Mouse (Mus musculus) R1 (cell line): ENCODE results near the gene Shb.
A peak's percentile ranks its signal among the peaks of the same experiment; 100 is the strongest.

Source experiments
- DNase-seq: peaks from one replicate; pipeline ENCODE4 v3.0.0-alpha.2; 2018; ENCODE audit warnings: low read depth, low spot score

Gene Shb

DNA sequence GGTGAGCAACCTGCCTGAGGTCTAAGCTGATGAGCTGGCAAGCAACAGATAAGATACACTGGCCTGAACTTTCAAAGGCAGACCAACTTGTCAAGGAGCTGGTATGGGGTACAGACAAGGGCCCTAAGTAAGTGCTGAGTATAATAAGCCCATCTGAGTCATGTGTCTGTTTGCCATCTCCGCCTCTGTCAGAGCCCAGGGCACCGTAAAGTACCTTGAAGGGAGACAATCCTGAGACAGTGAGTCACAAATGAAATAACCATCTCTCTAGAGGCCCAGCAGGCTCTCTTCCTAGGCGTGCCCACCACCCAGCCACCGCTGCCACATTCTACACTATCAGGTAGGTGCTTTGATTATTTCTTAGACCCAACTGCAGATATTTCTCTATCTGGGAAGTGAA is 77.3 kb downstream of the Shb start:
- no peak for DNase-seq

DNA sequence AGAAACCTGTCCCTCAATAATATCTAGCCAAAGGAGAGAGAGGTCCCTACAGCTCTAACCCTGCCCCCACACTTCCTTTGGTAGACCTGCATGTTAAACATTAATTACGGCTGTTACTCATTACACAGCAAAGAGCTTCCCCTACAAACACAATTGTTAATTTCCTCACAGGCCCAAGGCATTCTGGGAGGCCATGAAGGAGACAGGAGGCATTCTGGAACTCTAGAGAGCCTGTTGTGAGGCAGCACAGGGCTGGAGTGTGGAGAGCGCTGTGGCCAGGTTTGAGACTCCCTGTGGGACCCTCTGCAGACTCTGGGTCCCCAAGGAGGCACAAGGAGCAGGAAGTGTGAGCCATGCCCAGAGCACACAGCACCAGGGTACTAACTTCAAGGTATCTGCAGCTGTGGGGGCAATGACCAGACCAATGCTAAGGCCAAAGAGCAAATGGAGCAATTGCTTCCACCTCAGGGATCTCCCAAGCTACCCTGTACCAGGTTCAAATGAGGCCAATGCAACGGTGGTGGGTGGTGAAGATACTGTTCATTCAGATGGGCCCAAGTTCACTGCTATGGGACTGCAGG is 78.9 kb downstream of the Shb start:
- no peak for DNase-seq

DNA sequence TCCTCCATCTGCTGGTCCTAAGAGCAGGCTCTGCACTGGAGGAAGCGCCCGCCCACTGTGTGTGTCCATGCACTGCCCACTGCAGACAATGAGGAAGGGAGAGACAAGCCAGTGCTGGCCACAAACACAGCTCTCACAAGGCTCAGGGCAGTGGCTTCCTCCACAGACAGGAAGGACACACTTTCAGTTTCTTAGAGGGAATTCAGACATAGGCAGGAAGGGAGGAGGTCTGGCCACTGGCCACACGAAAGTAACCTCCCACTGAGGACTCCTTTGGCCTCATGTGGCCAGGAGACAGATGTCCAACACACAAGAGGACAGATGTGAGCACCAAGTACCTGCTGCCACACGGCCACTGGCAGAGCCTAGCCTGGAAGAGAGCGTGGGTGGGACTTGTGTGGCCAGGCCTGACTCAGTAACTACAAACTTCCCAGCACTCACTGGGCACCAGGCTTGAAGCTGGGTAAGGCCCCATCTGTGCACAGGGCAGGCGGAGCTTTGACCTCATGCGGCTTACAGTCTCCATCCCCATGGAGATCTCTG is 79.6 kb downstream of the Shb start:
- no peak for DNase-seq

DNA sequence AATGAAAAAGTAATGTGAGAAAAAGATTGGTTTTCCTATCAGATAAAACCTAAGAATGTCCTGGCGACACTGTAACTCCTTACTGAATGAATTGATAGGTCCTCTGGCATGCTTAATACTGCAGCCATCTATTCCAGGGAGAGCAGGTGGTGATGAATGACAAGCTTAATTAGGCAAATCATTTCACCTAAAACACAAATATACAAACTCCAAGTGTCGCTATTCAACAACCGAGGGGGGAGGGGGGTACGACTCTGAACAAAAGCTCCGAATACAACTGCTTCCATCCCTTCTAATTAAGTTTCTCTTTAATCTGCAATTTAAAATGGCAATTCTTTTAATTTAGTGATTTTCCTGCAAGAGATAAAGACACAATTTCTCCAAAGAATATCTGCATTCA is 83.3 kb downstream of the Shb start:
- no peak for DNase-seq

DNA sequence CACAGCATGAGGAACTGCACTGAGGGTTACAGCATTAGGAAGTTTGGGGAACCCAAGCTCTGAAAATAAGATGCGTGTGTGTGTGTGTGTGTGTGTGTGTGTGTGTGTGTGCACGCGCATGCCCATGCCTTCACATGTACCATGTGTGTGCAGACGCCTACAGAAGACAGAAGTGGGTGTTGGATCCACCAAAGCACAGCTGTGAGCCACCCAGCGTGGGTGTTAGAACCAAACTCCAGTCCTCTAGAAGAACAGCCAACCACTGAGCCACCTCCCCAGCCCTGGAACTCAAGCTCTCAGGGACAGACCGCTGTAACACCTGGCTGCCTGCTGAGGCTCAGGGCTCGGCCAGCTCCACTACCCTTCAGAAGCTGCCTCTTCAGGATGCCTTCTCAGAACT is 83.8 kb downstream of the Shb start:
- DNase-seq = no peak

DNA sequence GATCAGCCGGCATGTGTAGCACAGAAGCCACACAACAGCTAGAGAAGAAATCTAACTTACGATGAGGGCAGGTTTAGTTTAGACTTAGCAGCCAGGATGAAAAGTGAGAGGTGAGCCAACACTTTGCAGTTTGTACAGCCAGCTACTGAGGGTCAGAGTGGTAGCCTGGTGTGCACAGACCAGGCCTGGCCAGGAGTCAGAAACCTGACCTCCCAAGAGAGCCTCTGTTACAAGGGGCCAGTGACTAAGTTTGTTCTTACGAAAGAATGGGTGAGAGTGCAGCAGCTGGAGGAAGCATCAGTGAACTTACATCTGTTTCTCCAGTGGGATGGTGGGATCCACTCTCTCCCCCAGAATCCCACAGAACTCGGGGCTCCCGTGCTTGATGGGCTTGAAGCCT is 85.1 kb downstream of the Shb start:
- no peak for DNase-seq

DNA sequence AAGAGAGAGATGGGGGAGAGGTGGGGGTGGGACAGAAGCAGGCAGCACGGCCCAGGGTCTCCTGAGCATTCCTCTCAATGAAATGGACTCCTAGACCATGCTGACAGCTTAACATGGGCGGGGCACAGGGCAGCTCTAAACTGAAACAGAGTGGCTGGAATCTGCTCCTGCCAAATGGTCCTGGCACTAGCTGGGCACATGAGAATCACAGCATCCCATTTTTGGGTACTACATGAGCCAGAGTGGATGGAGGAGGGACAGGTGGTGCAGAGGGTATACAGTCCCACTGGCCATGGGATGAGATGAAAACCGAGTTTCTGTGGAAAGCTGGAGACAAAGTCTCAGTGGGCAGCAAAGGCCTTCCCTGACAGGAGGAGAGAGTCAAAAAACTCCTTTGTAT is 87.0 kb downstream of the Shb start:
- no peak for DNase-seq

DNA sequence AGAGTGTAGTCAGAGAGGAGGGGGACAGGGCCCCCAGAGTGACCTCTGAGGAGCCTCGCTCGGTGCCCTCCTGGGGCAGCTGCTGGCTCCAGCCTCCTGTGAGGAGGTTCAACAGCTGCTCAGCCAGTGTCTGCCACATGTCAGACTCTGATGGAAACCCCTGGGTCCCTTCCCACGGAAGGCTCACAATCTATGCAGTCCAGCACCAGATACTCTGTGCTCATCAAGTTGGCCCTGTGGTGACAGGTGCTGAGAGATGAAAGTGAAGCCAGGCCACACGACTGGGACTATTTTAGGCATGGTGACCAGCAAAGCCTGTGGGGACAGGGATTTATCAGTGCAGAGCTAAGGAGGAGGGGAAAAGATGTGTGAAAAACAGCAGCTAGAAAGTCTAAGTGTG is 87.5 kb downstream of the Shb start:
- DNase-seq = no peak

DNA sequence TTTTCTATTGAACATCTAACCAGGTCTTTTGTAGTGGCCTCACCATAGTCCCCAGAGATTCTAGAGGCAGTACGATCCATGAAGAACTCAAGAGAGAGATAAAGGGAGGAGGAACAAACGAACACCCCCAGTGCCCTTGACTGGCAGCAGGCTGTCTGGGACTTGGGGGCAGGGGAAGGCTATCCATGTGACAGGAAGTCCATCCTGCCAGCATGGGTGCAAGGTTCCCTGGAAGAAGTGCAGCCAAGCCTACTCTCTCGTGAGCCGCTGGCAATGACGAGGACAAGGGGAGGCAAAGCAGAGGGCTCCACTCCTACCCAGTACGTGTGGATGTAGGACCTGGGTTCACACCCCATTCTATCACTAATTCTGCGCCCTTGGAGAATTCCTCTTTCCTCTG is 88.6 kb downstream of the Shb start:
- DNase-seq = no peak

DNA sequence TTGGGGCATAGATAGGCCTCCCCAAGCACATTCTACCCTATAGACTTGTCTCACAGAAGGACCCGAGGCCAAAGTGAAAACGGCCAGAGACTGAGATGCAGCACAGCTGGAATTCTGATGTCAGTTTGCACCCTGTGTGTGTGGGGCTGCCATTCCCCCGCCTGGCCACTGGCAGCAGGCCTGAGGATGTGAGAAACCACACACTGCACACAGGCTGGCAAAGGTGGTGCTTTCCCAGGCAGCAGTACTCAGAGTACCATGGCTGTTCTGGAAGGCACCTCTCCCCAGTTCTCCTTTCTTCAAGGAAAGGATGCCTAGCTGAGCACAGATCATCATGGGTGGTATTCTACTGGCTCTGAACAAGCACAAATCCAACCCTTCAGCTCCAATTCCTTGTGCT is 90.0 kb downstream of the Shb start:
- DNase-seq = no peak

DNA sequence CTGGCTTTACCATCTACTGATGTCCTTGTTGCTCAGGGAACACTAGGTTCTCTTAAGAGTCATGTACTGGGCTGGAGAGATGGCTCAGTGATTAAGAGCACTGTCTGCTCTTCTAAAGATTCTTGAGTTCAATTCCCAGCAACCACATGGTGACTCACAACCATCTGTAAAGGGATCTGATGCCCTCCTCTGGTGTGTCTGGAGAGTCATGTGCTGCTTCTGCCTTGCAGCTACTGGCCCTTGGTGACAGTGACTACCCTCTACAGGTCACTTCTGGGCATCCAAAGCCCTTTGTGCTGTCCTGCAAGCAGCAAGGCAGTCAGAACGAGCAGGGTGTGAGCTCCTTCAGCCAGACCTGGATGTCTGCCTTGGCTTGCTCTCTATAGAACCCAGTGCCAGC is 90.5 kb downstream of the Shb start:
- no peak for DNase-seq

DNA sequence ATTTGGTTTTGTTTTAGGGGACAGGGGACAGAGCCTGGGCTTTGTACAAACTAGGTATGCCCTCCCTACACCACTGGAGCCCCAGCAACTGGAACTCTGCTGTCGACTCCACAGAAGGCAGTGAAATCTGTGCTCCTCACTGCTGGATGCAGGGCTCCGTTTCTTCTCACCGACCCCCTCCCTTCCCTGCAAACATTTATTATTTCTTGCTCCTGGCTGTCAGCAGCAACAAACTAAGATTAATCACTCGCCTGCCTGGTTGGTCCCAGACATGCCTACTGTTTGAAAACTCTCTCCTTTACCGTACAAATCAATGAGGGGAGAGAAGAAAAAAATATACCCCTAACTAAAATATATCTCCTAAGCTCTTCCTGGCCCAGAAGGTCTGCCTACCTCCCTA is 93.0 kb downstream of the Shb start:
- DNase-seq = no peak

DNA sequence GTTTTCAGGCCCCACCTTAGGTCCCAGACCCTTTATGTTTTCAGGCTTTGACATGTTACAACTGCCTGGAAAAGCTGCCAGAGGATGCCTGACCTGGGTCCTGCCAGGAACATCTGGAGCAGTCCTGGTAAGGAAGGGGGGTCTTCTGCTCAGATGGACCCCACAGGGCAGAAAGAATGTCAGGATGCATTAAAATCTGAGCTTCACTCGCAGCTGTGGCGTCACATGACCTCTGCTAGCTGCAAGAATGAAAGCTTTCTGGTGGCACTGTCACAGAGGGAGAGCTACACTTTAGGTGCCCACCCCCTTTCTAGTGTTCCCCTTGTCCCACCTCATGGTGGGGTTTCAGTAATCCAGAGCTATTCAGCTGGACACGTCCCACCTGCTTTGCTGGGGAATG is 95.3 kb downstream of the Shb start:
- DNase-seq = no peak

DNA sequence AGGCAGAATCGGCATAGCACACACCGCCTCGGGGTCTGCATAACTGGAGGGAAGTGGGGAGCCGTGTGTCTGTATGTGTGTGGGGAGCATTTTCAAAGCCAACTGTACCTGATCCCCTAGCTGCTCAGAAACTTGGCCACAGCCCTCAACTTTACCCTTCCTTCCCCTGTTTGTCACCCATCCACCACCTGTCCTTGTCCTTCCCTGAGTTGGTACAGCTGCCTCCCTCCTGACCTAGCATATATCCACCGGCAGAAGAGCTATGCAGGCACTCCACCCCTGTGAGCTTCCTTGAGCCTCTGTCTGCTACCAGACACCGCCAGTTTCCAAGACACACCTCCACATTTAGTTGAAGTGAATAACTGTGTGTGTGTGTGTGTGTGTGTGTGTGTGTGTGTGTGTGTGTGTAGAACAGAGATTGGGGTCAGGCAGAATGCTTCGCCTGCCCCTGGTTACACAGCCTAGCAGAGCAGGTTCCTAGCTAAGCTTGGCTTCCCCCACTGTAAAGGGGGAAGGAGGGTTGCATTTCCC is 95.8 kb downstream of the Shb start:
- DNase-seq = no peak

DNA sequence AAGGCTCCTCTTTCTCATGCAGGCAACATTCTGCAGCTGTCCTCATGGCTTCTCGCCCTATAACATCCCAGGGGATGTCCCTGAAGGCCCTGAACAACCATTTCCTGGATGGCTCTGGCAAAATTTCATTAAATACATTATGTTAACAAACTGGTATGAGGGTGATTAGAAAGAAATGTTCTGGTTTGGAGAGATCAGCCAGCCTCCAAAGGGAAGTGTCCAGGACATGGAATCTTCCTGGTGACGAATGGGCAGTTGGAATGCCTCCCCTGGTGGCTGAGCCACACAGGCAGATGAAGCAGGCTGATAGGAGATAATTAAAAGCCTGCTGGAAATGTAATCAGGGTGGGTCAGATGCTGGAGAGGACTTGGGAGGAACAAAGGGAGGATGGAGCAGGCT is 96.4 kb downstream of the Shb start:
- DNase-seq = no peak

DNA sequence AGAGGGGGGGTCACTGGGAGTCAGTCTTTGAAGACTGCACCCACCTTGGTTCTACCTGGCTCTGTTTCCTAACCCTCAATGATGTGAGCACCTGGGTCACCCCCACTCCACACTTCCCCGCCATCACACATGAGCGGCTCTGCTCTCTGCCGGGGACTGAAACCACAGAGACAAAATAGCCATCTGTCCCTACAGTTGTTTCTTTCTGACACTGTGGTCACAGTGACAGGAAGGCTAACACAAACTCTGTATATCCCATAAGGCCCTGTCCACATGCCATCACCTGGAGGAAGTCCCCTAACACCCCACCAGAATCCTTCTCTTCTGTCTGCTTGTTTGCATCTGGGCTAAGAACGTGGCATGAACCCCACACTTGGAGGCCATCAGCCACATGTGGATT is 97.6 kb downstream of the Shb start:
- no peak for DNase-seq

DNA sequence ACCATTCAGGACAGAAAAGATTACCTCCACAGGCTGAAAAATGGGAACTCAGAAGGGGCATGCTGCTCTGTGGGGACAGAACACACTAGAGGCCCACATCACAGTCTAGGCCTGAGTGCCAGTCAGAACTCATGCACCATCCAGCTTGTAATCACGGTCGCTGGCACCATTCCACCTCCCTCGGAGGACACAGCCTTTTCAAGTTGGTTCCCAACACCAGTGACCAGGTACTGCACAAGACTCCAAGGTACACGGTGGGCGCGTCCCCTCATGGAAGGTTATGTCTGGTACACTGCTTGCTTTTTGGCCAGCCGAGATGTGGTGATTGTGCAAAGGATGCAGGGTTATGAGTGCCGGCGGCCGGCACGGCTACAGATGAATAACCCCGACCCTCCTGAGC is 98.2 kb downstream of the Shb start:
- no peak for DNase-seq

DNA sequence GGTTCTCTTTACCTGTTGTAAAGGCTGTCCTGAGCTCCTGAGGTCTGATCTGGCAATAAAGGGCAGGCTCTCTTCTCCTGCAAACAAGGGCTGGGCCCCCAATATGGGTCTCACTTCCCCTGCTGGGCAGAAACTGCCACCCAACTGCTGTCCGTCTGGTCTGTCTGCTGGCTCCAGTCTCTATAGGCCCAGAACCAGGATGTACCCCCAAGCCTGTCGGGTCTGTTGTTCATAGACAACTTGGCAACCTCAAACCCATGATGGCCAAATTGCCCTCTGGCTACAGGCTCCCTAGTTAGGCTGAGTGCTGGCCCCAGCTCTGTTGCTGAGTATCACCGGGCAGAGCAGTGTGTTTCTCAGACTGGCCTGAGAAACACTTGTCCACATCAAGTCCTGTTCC is 100.5 kb downstream of the Shb start:
- DNase-seq = no peak

DNA sequence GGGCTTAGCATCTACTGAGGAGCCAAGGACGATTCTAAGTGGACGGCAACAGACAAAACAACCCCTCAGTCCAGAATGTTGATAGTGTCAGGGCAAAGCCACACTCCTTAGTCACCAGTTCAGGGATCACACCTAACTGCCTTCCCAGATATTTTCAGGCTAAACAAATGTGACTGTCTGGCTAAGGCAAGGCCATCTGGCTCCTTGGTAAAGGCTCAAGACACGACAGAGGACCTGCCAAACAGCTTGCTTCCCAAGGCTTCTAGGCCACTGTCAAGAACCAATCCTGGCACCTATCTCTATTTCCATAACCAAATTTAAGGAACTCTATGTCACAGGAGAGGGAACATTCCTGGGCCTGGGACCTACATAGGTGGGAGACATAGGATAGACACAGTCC is 101.0 kb downstream of the Shb start:
- no peak for DNase-seq

DNA sequence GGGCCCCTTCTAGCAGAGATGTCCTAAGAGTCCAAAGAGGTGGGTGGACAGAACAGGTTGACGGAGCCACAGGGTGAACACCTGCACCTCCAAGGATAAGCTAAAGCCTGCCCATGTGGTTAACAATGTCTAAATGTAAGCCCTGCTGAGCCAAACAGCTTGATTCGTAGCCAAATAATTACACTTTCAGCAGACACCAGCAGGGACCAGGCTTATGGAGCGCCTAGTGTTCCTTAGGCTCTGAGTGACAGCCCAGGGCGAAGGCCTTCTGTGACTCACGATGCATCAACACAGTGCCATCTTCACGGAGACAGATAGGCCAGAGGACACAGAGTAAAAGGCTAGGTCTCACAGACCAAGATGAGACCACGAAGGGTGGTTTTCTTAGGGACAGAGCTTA is 102.8 kb downstream of the Shb start:
- no peak for DNase-seq

DNA sequence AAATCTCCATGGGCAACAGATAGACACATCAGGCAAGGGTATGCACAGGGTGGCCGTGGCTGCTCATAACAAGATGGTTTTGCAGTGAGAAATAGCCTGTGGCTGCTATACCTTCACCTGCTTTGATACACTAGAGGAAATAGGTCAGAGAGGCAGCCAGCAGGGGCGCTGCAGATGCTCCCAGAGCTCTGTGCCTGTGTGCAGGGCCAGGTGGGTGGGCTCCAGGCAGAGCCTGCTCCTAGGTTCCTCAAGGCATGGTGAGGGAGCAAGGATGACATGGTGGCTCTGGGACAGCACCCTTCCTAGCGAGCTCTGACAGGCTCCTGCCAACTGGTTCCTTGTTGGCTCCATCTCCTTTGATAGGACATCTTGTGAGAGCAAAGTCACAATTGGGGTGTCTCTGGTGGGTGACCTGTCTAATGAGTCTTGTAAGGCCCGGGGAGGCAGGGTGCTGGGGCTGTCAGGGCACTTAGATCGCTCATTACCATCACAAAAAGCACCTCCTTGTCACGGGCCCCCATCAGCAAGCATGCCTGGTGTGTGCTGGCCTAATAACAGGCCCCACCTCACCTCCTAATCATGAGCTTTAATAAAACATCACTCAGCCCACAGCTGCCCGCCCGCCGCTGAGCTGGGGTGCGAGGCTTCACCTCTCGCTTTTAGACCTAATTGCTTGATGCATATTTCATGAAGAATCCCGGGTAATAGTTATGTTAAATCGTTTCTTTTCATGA is 105.4 kb downstream of the Shb start:
- peak; percentile 73 for DNase-seq

DNA sequence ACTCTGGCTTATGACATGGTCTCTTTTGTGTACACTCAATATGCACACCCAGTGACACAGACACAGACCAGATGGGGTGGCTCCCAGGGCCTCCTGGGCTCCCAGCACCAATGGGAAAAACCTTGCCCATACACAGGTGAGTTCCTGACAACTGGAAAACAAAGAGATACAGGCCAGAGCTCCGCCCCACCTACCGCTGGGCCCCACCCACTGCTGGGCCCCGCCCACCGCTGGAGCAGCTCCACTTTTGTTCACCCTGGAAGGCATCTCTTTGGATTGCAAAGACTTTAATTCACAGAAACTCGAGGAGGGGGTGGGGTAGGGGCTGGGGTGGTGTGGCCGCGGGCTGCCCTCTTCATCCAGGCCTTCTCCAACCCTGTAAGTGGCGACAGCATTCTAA is 108.9 kb downstream of the Shb start:
- peak; percentile 82 for DNase-seq

DNA sequence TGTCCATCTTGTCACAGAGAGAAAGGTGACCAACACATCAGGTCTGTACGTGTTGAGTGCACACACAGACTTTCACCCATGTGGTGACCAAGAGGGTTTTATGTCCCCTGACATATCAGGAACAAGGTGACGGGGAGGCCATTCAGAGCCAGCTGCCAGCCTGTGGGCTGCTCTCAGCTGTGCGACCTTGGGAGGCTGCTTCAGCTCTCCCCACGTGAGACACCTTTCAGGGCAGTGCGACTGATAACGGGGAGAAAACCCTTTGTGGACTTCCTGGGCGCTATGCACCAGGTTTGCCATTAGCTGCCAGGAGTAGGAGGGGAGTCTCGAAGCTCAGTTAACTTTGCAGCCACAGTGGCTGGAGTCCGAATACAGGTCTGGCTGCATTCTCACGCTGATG is 109.6 kb downstream of the Shb start:
- DNase-seq = no peak
